Mouse (Mus musculus) limb, embryonic 12.5 days (tissue): ENCODE data around the gene Bik. TPM values are rescaled to one million over a fixed set of nuclear protein-coding genes. Genes with fewer than 3 reads are reported as not detected.

Experiments used
- ATAC-seq: fragments of 200-750 bp; cut with Nextera tagmentation; 2 replicates; pipeline ENCODE4 v1.8.0; 2017; ENCODE audit warnings: low read depth, moderate TSS enrichment; ENCODE audit not compliant: insufficient number of reproducible peaks, insufficient read depth, low FRiP score, low TSS enrichment
- H3K27ac ChIP-seq: fragments of 300-500 bp; sonication (generic); 2 replicates; pipeline ENCODE4 v1.5.1; 2016; ENCODE audit warnings: mild to moderate bottlenecking, moderate library complexity
- H3K27me3 ChIP-seq: fragments of 300-500 bp; sonication (generic); 2 replicates; pipeline ENCODE4 v1.6.1; 2016; ENCODE audit warnings: mild to moderate bottlenecking, moderate library complexity
- H3K36me3 ChIP-seq: fragments of 300-500 bp; sonication (generic); 2 replicates; pipeline ENCODE4 v1.6.1; 2016; ENCODE audit warnings: mild to moderate bottlenecking, moderate library complexity
- H3K4me1 ChIP-seq: fragments of 300-500 bp; sonication (generic); replicated peaks from 2 replicates; pipeline ENCODE4 v1.6.1; 2016
- H3K4me2 ChIP-seq: fragments of 300-500 bp; sonication (generic); 2 replicates; pipeline ENCODE4 v1.6.1; 2016; ENCODE audit warnings: mild to moderate bottlenecking, moderate library complexity
- H3K4me3 ChIP-seq: fragments of 300-500 bp; sonication (generic); replicated peaks from 2 replicates; pipeline ENCODE4 v1.5.1; 2016; ENCODE audit warnings: mild to moderate bottlenecking
- H3K9ac ChIP-seq: fragments of 300-500 bp; sonication (generic); replicated peaks from 2 replicates; pipeline ENCODE4 v1.6.1; 2016; ENCODE audit warnings: mild to moderate bottlenecking, moderate library complexity
- H3K9me3 ChIP-seq: fragments of 300-500 bp; sonication (generic); 2 replicates; pipeline ENCODE4 v1.6.1; 2016; ENCODE audit warnings: mild to moderate bottlenecking, moderate library complexity
- WGBS: fragments of 180-500 bp; shearing (Covaris S2); methylation state at CpG from one replicate; pipeline ENCODE4 v1.1.7; 2016; 5-methylcytosine and 5-hydroxymethylcytosine counted together
- microRNA-seq: library from miRNA; unstranded; fragments of <30 nt; microRNA quantifications from one replicate; pipeline ENCODE4, GENCODE M21; 2017
- polyA plus RNA-seq: library from polyadenylated mRNA; unstranded; fragments of >200 nt; fragmentation: Nextera tagmentation; extraction: Ambion mirVana; gene quantifications from 2 replicates; pipeline ENCODE4 v1.2.1, GENCODE M21; 2016

The Bik gene
- polyA plus RNA-seq, 1 experiment from 2014 or later: 3.3 TPM

GRCm38 (mm10) chr15:83590841-83591240 lies 64.2 kb downstream of the Bik start:
- H3K27me3 ChIP-seq: no peaks in the 10 kb centered on the region
- 88% methylated on average over 4 of the region's 4 CpGs for WGBS
- ATAC-seq: no peak
- peaks cover 51% of the 10 kb centered on the region for H3K36me3 ChIP-seq
- peaks cover 14% of the 10 kb centered on the region for H3K4me1 ChIP-seq
- H3K4me3 ChIP-seq: no peak overlapping the region
- no peak overlapping the region for H3K4me2 ChIP-seq
- H3K9ac ChIP-seq: no peak overlapping the region
- no peak overlapping the region for H3K27ac ChIP-seq
- H3K9me3 ChIP-seq: peaks cover 14% of the 10 kb centered on the region

GRCm38 (mm10) chr15:83591758-83592157 lies 65.1 kb downstream of the Bik start:
- H3K9ac ChIP-seq: no peak overlapping the region
- H3K4me2 ChIP-seq: no peak overlapping the region
- no peak for ATAC-seq
- peaks cover 5% of the 10 kb centered on the region for H3K9me3 ChIP-seq
- H3K4me1 ChIP-seq: peaks cover 14% of the 10 kb centered on the region
- no peaks in the 10 kb centered on the region for H3K27me3 ChIP-seq
- 78% methylated on average over 6 of the region's 6 CpGs for WGBS
- H3K27ac ChIP-seq: no peak overlapping the region
- H3K36me3 ChIP-seq: peaks cover 41% of the 10 kb centered on the region
- H3K4me3 ChIP-seq: no peak overlapping the region

GRCm38 (mm10) chr15:83592260-83593188 lies 65.9 kb downstream of the Bik start:
- Histone ChIP-seq H3K36me3 (peaks cover 34% of the 10 kb centered on the region), H3K27me3 (no peaks in the 10 kb centered on the region), H3K4me1 (peaks cover 14% of the 10 kb centered on the region), H3K9ac (no peak overlapping the region; the same call in 1 of the 2 replicates), H3K4me2 (peak overlapping the region; percentile 70), H3K9me3 (no peaks in the 10 kb centered on the region), H3K27ac (no peak overlapping the region), H3K4me3 (0 out of 2 replicates have a peak overlapping the region, but pooled peaks have one; percentile 76)
- ATAC-seq: no peak
- 79% methylated on average over 8 of the region's 8 CpGs for WGBS

DNA sequence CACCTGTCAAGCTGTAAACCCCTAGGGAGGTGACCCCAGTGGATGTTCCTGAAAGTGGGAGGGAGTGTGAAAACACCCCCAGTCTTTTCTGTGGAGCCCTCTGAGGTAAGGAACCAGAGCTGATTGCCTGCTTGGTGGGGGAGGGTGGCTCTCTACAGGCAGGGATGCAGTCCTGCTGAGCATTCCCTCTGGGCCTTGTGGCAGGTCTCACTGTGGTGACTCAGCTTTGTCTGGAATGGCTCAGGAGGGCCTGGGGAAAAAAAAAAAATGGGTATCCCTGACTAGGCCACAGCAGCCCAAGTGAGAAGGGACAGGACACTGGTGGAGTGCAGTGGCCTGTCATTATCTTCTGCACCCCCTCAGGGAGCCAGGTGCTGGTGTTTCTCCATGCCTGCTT lies 66.5 kb downstream of the Bik start:
- Histone ChIP-seq H3K27me3 (no peaks in the 10 kb centered on the region), H3K4me3 (peak overlapping the region; percentile 76), H3K36me3 (peaks cover 28% of the 10 kb centered on the region), H3K4me1 (peaks cover 14% of the 10 kb centered on the region), H3K4me2 (peak overlapping the region; percentile 70), H3K9ac (peak overlapping the region; percentile 86; the same call in 1 of the 2 replicates), H3K9me3 (no peaks in the 10 kb centered on the region), H3K27ac (no peak overlapping the region)
- no peak for ATAC-seq

- peak overlapping the region; percentile 70 for H3K4me2 ChIP-seq
- peaks cover 22% of the 10 kb centered on the region for H3K36me3 ChIP-seq
- H3K9ac ChIP-seq: peak overlapping the region; percentile 86
- no peaks in the 10 kb centered on the region for H3K9me3 ChIP-seq
- no peaks in the 10 kb centered on the region for H3K27me3 ChIP-seq
- 9% methylated on average over 19 of the region's 19 CpGs for WGBS
- H3K4me1 ChIP-seq: peaks cover 14% of the 10 kb centered on the region
- peak overlapping the region; percentile 17; the same call in 1 of the 2 replicates for H3K27ac ChIP-seq
- ATAC-seq: peak; percentile 52; the same call in 1 of the 2 replicates
- H3K4me3 ChIP-seq: peak overlapping the region; percentile 76
Observed at GRCm38 (mm10) chr15:83593702-83594512, 67.2 kb downstream of the Bik start.

Small RNA genes within 50 kb of the gene (microRNA-seq; reads per million reads assigned to microRNA genes)
- not detected for gene Gm24575

Other genes with a start within 250 kb of the Bik start
- gene Arfgap3, start 176.6 kb upstream of the Bik start, polyA plus RNA-seq: 40.3 and 42.5 TPM in 2 replicates
- 45.5 and 50.6 TPM in 2 replicates for gene Pacsin2, start 62.3 kb upstream of the Bik start, polyA plus RNA-seq
- gene Ttll1, start 16.0 kb upstream of the Bik start, polyA plus RNA-seq: 26.0 and 27.2 TPM in 2 replicates
- 51.7 and 54.2 TPM in 2 replicates for gene Tspo, start 36.7 kb downstream of the Bik start, polyA plus RNA-seq
- gene Mcat, start 36.9 kb downstream of the Bik start, polyA plus RNA-seq: 48.9 and 50.8 TPM in 2 replicates
- gene Ttll12, start 68.3 kb downstream of the Bik start, polyA plus RNA-seq: 44.7 and 46.0 TPM in 2 replicates
- 33.6 and 36.7 TPM in 2 replicates for gene Scube1, start 198.2 kb downstream of the Bik start, polyA plus RNA-seq